ENCODE assay signal across 34 mouse cellular contexts in genomic region chr7:85104531-85104930, GRCm38 (mm10). TPM values are rescaled to one million over a fixed set of nuclear protein-coding genes. Genes with fewer than 3 reads are reported as not detected.
"Had no signal": no experiment of that assay in that cellular context is flagged by ENCODE, and none has a peak within 500 bp of the region (broad histone marks: within the 10 kb centered on the region; RNA-seq: fewer than 3 reads in every experiment).

No protein-coding gene starts in this region.

RNA-seq across cellular contexts. Expression of gene Vmn2r67, which starts 51.3 kb away (rescaled TPM):
- total RNA-seq: common myeloid progenitor, adult 5-6 weeks; forebrain, postnatal 0 days; gastrocnemius, adult 18-20 months; gastrocnemius, adult 2 months; gastrocnemius, adult 8-10 months; gastrocnemius, postnatal 10 days; gastrocnemius, postnatal 14 days; gastrocnemius, postnatal 25 days; gastrocnemius, postnatal 36 days; gastrocnemius, postnatal 4 days; granulocyte monocyte progenitor cell, adult 5-6 weeks; heart, adult 18-20 months; heart, adult 2 months; heart, adult 8-10 months had no signal
- polyA plus RNA-seq: cortical plate, adult 2 months; embryonic facial prominence, embryonic 10.5 days; embryonic facial prominence, embryonic 11.5 days; embryonic facial prominence, embryonic 12.5 days; embryonic facial prominence, embryonic 13.5 days; embryonic facial prominence, embryonic 14.5 days; embryonic facial prominence, embryonic 15.5 days; forebrain, embryonic 10.5 days; forebrain, embryonic 11.5 days; forebrain, embryonic 12.5 days; forebrain, embryonic 13.5 days; forebrain, embryonic 14.5 days; forebrain, embryonic 15.5 days; forebrain, embryonic 16.5 days; forebrain, postnatal 0 days; frontal cortex, adult 2 months; gonadal fat pad, adult 2 months; heart, adult 2 months; heart, embryonic 10.5 days; heart, embryonic 11.5 days; heart, embryonic 12.5 days; heart, embryonic 13.5 days had no signal
